Mouse (Mus musculus): ENCODE data around the gene Vpreb2.

DNA sequence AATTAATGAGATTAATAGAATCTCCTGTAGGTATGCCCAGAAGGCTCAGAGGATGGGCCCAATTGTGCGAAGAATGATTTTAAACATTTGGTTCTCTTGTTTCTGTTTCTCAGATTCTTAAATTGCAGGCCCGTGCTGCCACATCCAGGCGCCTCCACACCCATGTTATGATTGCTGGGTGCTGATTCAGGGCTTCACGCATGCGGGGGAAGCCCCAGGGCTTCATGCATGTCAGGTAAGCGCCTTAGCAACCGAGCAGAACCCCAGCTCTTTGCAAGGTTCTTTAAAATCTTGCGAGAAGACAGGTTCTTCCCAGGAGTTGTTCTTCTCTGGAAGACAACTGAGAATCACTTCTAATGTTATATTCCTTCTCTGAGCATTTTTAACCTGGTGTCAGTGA, 36.8 kb upstream of the Vpreb2 start:
- TF ChIP-seq EP300 (IDR thresholded peaks at IDR 0.05; ENCODE audit: low read depth) (no peak), CTCF (IDR thresholded peaks at IDR 0.05; ENCODE audit: low read depth) (no peak)

Data from heart, postnatal 0 days (tissue).